ENCODE assay signal across 15 mouse cellular contexts in genomic region chr1:43877233-43877632, GRCm38 (mm10). TPM values are rescaled to one million over a fixed set of nuclear protein-coding genes. Genes with fewer than 3 reads are reported as not detected.
DNase-seq lines count a peak whose midpoint lies in the region; ATAC-seq lines count a peak whose summit lies in the region.
"Had no signal": no experiment of that assay in that cellular context is flagged by ENCODE, and none has a peak within 500 bp of the region (broad histone marks: within the 10 kb centered on the region; RNA-seq: fewer than 3 reads in every experiment).

No protein-coding gene starts in this region.

- H3K9ac ChIP-seq in forebrain, embryonic 13.5 days, result no peak overlapping the region
- no peak overlapping the region for H3K9ac ChIP-seq in forebrain, embryonic 11.5 days (ENCODE audit: low read length)
- H3K9ac ChIP-seq: hindbrain, embryonic 15.5 days; liver, embryonic 13.5 days; midbrain, embryonic 13.5 days; neural tube, embryonic 12.5 days had no signal

- no peaks in the 10 kb centered on the region for H3K36me3 ChIP-seq in forebrain, embryonic 13.5 days (ENCODE audit: poor library complexity, severe bottlenecking)
- H3K36me3 ChIP-seq in forebrain, embryonic 11.5 days (ENCODE audit: control insufficient read depth, insufficient read depth, low read length), result no peaks in the 10 kb centered on the region
- H3K36me3 ChIP-seq: hindbrain, embryonic 15.5 days; liver, embryonic 13.5 days; midbrain, embryonic 13.5 days; neural tube, embryonic 12.5 days had no signal

- no peak overlapping the region for H3K4me2 ChIP-seq in forebrain, embryonic 13.5 days
- no peak overlapping the region for H3K4me2 ChIP-seq in forebrain, embryonic 11.5 days (ENCODE audit: low read depth, low read length, severe bottlenecking)
- H3K4me2 ChIP-seq: hindbrain, embryonic 15.5 days; liver, embryonic 13.5 days; midbrain, embryonic 13.5 days; neural tube, embryonic 12.5 days had no signal

- 91% methylated on average over 6 of the region's 6 CpGs for WGBS in forebrain, embryonic 13.5 days
- WGBS in forebrain, embryonic 11.5 days, result 89% methylated on average over 6 of the region's 6 CpGs

- intact Hi-C loops in gastrocnemius, postnatal 14 days (cut with DNase I; ENCODE audit: low total_unique reads), result no loop called here

- H3K27ac ChIP-seq in forebrain, embryonic 13.5 days, result no peak overlapping the region
- no peak overlapping the region for H3K27ac ChIP-seq in forebrain, embryonic 11.5 days (ENCODE audit: low read depth, low read length)
- H3K27ac ChIP-seq: hindbrain, embryonic 15.5 days; liver, embryonic 13.5 days; midbrain, embryonic 13.5 days; neural tube, embryonic 12.5 days had no signal

- H3K4me1 ChIP-seq in forebrain, embryonic 13.5 days, result no peaks in the 10 kb centered on the region
- H3K4me1 ChIP-seq in forebrain, embryonic 11.5 days (replicated peaks; ENCODE audit: control insufficient read depth, insufficient read depth, low read length), result no peaks in the 10 kb centered on the region
- H3K4me1 ChIP-seq: hindbrain, embryonic 15.5 days; liver, embryonic 13.5 days; neural tube, embryonic 12.5 days had no signal

- H3K4me3 ChIP-seq in forebrain, embryonic 13.5 days, result no peak overlapping the region
- no peak overlapping the region for H3K4me3 ChIP-seq in forebrain, embryonic 11.5 days (ENCODE audit: low read depth, low read length)
- H3K4me3 ChIP-seq: erythroblast, embryonic 14.5 days; hindbrain, embryonic 15.5 days; liver, embryonic 13.5 days; midbrain, embryonic 13.5 days; neural tube, embryonic 12.5 days had no signal

- peak; percentile 30; the same call in 1 of the 2 replicates for ATAC-seq in forebrain, embryonic 13.5 days
- ATAC-seq in forebrain, embryonic 11.5 days (replicated peaks; ENCODE audit: low FRiP score), result no peak
- ATAC-seq in inflammation-experienced regulatory T-cells, adult 6 months, result no peak
- ATAC-seq: midbrain, embryonic 13.5 days had no signal

- H3K9me3 ChIP-seq in forebrain, embryonic 13.5 days (replicated peaks), result no peaks in the 10 kb centered on the region
- no peaks in the 10 kb centered on the region for H3K9me3 ChIP-seq in forebrain, embryonic 11.5 days (ENCODE audit: control insufficient read depth, low read length)
- H3K9me3 ChIP-seq: hindbrain, embryonic 15.5 days; liver, embryonic 13.5 days; midbrain, embryonic 13.5 days; neural tube, embryonic 12.5 days had no signal

- H3K27me3 ChIP-seq in forebrain, embryonic 13.5 days, result no peaks in the 10 kb centered on the region
- H3K27me3 ChIP-seq in forebrain, embryonic 11.5 days (ENCODE audit: control insufficient read depth, insufficient read depth, low read length), result no peaks in the 10 kb centered on the region
- H3K27me3 ChIP-seq: hindbrain, embryonic 15.5 days; liver, embryonic 13.5 days; midbrain, embryonic 13.5 days; neural tube, embryonic 12.5 days had no signal

- DNase-seq in forebrain, embryonic 11.5 days (ENCODE audit: low spot score), result no peak
- peak; percentile 94 for DNase-seq in brain, adult 2 months (ENCODE audit: low read depth, low spot score)
- peak; percentile 25 to 64 for DNase-seq in cerebellum, postnatal 14 days
- DNase-seq in layer of hippocampus, postnatal 36 days, result peak; percentile 8 to 31
- DNase-seq in gastrocnemius, postnatal 14 days, result no peak
- no peak for DNase-seq in lung, adult 18-20 months
- DNase-seq: gastrocnemius, postnatal 25 days; liver, embryonic 13.5 days; thymus, postnatal 4 days had no signal

RNA-seq across cellular contexts. Expression of gene Uxs1, which starts 49.6 kb away (rescaled TPM):
- polyA plus RNA-seq in forebrain, embryonic 13.5 days (2015; fragmentation: Nextera tagmentation; extraction: Ambion mirVana), result 18.1 and 19.0 TPM in 2 replicates
- 21.1 and 22.0 TPM in 2 replicates for polyA plus RNA-seq in forebrain, embryonic 11.5 days (2014; fragmentation: Nextera tagmentation; extraction: Ambion mirVana)
- 10 to 100 TPM; 42.9 to 49.4 TPM for total RNA-seq in layer of hippocampus, postnatal 36 days (2021)
- total RNA-seq in gastrocnemius, postnatal 14 days (2021), result 10 to 100 TPM; 11.4 to 15.0 TPM
- polyA plus RNA-seq in inflammation-experienced regulatory T-cells, adult 6 months (2017; shearing (Covaris generic)), result 10 to 100 TPM; 11.7 to 20.0 (median 15.8) TPM

RNA-seq across cellular contexts. Expression of gene Tpp2, which starts 56.2 kb away (rescaled TPM):
- polyA plus RNA-seq in forebrain, embryonic 13.5 days (2015; fragmentation: Nextera tagmentation; extraction: Ambion mirVana), result 59.8 and 65.8 TPM in 2 replicates
- 70.1 and 70.2 TPM in 2 replicates for polyA plus RNA-seq in forebrain, embryonic 11.5 days (2014; fragmentation: Nextera tagmentation; extraction: Ambion mirVana)
- 10 to 100 TPM; 53.4 to 56.9 TPM for total RNA-seq in layer of hippocampus, postnatal 36 days (2021)
- total RNA-seq in gastrocnemius, postnatal 14 days (2021), result 10 to 100 TPM; 31.5 to 35.0 TPM
- 100 to 1,000 TPM; 116 to 130 (median 128) TPM for polyA plus RNA-seq in inflammation-experienced regulatory T-cells, adult 6 months (2017; shearing (Covaris generic))

Comparison
In these comparisons a context has a peak if more than half of its experiments do, and no peak if none do; other contexts are left out.
1. DNase-seq: peak in brain, adult 2 months (single experiment), cerebellum, postnatal 14 days (2 of 2) and layer of hippocampus, postnatal 36 days (2 of 2); none in forebrain, embryonic 11.5 days (single experiment), gastrocnemius, postnatal 14 days (single experiment) and lung, adult 18-20 months (0 of 2).